Mouse (Mus musculus) neutrophil, adult 5-6 weeks (primary cell): Measurements from ENCODE around the gene Ado. TPM values are rescaled to one million over a fixed set of nuclear protein-coding genes. Genes with fewer than 3 reads are reported as not detected.

Source experiments
- total RNA-seq: library from RNA; stranded (forward); fragments of 200-1000 nt; gene quantifications from 2 replicates; pipeline ENCODE4 v1.2.3, GENCODE M21; 2017

Gene Ado
- total RNA-seq, 1 experiment from 2014 or later: 15.0 TPM

Other genes starting within 250 kb of the Ado start
- gene Egr2, start 13.5 kb downstream of the Ado start, total RNA-seq: 2.6 and 3.2 TPM in 2 replicates